Mouse (Mus musculus) spleen, adult 2 months (tissue): ENCODE measurements around the gene 4933428G20Rik. TPM values are rescaled to one million over a fixed set of nuclear protein-coding genes. Genes with fewer than 3 reads are reported as not detected.

Source experiments
- DNase-seq, 2 experiments: peaks; one replicate each; pipeline versions ENCODE4 v3.0.0 to v3.0.0-alpha.2; 2012 to 2021; ENCODE audit warnings: low spot score in 2 of 2, low read depth in 1 of 2
- H3K27ac ChIP-seq: fragments of 200-500 bp; 2 replicates; pipeline ENCODE4 v1.5.1; 2012; ENCODE audit warnings: low read length, inconsistent platforms; ENCODE audit not compliant: insufficient read depth
- H3K27me3 ChIP-seq: fragments of 200-500 bp; 2 replicates; pipeline ENCODE4 v1.6.1; 2012; ENCODE audit warnings: mild to moderate bottlenecking, moderate library complexity, low read length, inconsistent platforms; ENCODE audit not compliant: control insufficient read depth, insufficient read depth
- H3K36me3 ChIP-seq: fragments of 200-500 bp; 2 replicates; pipeline ENCODE4 v1.6.1; 2012; ENCODE audit warnings: mild to moderate bottlenecking, low read length, inconsistent platforms; ENCODE audit not compliant: control insufficient read depth, insufficient read depth
- H3K4me1 ChIP-seq: fragments of 200-500 bp; 2 replicates; pipeline ENCODE4 v1.6.1; 2011; ENCODE audit warnings: inconsistent platforms; ENCODE audit not compliant: control insufficient read depth, insufficient read depth, insufficient read length
- H3K4me3 ChIP-seq: fragments of 200-500 bp; 2 replicates; pipeline ENCODE4 v1.5.1; 2011; ENCODE audit warnings: mild to moderate bottlenecking, inconsistent platforms; ENCODE audit not compliant: insufficient read depth, insufficient read length; ENCODE audit errors: extremely low read depth
- CTCF ChIP-seq: fragments of 200-500 bp; IDR thresholded peaks from 2 replicates; pipeline ENCODE4 v1.5.1; 2011; ENCODE audit warnings: mild to moderate bottlenecking, inconsistent platforms; ENCODE audit not compliant: insufficient read depth, insufficient read length, insufficient replicate concordance; ENCODE audit errors: extremely low read depth
- POLR2A ChIP-seq: fragments of 200-500 bp; IDR thresholded peaks from 2 replicates; pipeline ENCODE4 v1.6.1; 2011; ENCODE audit warnings: low read depth, low read length, inconsistent platforms
- WGBS: fragments of 180-500 bp; shearing (Covaris S2); methylation state at CpG from one replicate; pipeline ENCODE4 v1.1.7; 2018; 5-methylcytosine and 5-hydroxymethylcytosine counted together
- polyA plus RNA-seq: library from polyadenylated mRNA; depleted of rRNA; stranded (reverse); fragments of >200 nt; gene quantifications from 2 replicates; pipeline ENCODE4 v1.2.3, GENCODE M21; 2012; rRNA removed

The 4933428G20Rik gene
- polyA plus RNA-seq = not detected in 2 replicates

DNA sequence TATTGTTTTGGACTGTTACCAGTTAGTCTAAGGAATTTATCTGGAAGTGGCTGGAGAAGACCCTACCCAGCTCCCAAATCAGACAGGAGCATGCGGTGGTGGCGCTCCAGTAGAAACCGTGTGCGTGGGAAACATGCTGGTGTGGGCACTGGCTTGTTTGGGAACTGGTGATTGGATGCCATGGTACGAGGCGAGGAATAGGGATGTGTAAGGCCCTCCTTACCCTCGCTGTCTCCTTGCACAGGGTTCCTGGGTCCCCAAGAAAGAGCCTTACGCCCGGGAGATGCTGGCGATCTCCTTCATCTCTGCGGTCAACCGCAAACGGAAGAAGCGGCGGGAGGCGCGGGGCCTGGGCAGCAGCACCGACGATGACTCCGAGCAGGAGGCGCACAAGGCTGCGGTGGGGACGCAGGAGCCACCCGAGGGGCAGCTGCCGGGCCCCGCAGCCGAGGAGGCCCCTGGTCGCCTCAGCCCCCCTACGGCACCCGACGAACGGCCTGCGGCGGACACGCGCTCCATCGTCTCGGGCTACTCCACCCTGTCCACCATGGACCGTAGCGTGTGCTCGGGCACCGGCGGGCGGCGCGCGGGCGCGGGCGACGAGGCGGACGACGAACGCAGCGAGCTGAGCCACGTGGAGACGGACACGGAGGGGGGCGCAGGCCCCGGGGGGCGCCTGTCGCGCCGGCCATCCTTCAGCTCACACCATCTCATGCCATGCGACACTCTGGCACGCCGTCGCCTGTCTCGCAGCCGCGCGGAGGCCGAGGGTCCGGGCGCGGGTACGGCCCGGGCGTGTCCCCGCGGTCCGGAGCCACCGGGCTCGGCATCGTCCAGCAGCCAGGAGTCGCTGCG lies at the start of gene 4933428G20Rik:
Gene 4933428G20Rik, minus strand, starts transcription at position 476 of the 855 bp plus-strand sequence.
- Histone ChIP-seq H3K36me3 (no peaks in the 10 kb centered on the region), H3K27me3 (no peaks in the 10 kb centered on the region), H3K27ac (no peak within 1 kb of the TSS), H3K4me1 (no peaks in the 10 kb centered on the region; the same call in 1 of the 2 replicates), H3K4me3 (no peak within 1 kb of the TSS)
- no peak for TF ChIP-seq POLR2A
- 96% methylated on average over 88 of the region's 88 CpGs for WGBS
- DNase-seq = no peak

DNA sequence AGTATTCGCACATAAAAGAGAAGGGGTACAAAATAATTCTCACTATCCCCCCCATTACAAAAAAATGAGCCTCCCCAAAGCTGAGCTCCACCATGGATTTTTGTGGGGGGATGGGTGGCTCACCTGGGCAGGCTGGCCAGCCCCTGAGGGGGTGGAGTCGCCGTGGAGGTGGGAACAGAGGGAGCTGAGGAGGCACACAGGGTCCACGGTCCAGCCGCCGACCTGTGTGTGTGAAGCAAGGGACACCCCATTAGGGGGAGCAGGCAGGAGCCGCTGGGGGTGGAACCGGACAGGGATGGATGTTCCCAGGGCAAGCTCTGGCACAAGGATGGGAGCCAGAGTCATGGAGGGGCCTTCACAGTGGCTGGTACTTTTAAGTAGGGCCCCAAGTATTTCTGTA lies 48.6 kb upstream of the 4933428G20Rik start:
- TF ChIP-seq POLR2A = no peak
- TF ChIP-seq CTCF = no peak
- Histone ChIP-seq H3K4me3 (no peak overlapping the region), H3K36me3 (no peaks in the 10 kb centered on the region), H3K27ac (no peak overlapping the region), H3K27me3 (peaks cover 34% of the 10 kb centered on the region), H3K4me1 (peaks cover 5% of the 10 kb centered on the region; the same call in 1 of the 2 replicates)
- no peak for DNase-seq
- WGBS = 64% methylated on average over 8 of the region's 8 CpGs

DNA sequence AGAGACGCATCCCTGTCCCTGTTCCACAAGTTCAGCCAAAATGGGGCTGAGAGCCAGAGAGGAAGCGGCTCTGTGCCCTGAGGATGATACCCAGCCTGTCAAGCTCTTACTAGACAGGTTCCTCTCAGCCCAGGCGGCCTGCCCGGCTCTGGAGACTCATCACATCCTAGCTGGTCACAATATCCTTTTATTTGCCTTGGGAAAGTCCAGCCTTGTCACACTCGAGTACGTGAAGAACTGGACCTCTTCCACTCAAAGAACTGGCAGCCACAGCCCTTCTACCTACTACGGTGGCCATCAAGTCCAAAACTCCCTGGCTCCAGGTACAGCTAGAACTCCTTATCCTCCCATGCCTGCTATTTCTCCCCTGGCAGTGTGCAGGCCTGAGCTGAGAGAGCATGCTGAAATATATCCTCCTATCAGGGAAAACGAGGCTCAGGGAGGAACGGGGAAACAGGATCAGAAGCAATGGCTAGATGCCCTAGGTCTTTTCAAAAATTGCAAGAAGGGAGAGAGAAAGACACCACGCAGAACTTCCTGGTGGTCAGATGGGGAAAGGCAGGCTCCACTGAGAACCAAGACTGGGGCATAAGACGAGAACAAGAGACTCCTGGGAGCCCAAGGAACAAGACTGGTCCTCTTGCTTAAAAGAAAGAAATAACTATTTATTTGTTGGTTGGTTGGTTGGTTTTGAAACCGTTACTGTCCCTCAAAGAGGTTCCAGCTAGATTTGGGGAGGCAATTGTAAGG lies 48.0 kb upstream of the 4933428G20Rik start:
- no peak for DNase-seq
- Histone ChIP-seq H3K27ac (no peak overlapping the region), H3K27me3 (peaks cover 34% of the 10 kb centered on the region), H3K36me3 (no peaks in the 10 kb centered on the region), H3K4me3 (no peak overlapping the region), H3K4me1 (peaks cover 5% of the 10 kb centered on the region; the same call in 1 of the 2 replicates)
- 65% methylated on average over 12 of the region's 12 CpGs for WGBS
- TF ChIP-seq POLR2A (no peak), CTCF (no peak)

DNA sequence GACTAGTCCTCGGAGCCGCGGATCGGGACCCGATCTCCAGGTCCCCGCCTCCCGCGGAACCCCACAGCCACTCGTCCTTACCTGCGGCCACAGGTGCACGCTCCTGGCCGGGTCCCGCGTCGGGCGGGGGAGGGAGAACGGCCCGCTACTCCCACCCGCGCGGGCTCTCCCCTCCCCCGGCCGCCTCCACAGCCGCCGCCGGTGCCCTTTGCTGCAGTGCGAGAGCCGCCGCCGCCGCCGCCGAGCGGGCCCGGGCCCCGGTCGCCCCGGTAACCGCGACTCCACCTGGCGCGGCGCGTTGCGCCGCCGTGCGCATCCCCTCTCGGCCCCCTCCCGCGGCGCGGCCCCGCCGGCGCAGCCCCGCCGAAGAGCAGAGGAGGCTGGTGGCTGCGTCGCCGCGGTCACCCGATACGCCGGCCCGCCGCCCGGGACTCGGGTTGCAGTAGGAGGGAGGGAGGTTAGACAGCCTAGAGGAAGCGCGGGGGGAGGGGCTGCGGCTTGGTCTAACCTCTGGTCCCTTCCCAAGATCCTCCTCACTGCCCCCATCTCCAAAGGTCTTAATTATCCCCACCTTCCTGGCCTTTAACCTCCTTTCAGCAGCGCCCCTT lies 46.8 kb upstream of the 4933428G20Rik start:
- DNase-seq = no peak
- peak overlapping the region; percentile 23; the same call in 1 of the 2 replicates for H3K4me3 ChIP-seq
- H3K27ac ChIP-seq = no peak overlapping the region
- H3K27me3 ChIP-seq = peaks cover 32% of the 10 kb centered on the region
- no peaks in the 10 kb centered on the region for H3K36me3 ChIP-seq
- TF ChIP-seq CTCF (no peak), POLR2A (no peak)
- peaks cover 5% of the 10 kb centered on the region; the same call in 1 of the 2 replicates for H3K4me1 ChIP-seq
- WGBS = 3% methylated on average over 46 of the region's 73 CpGs

DNA sequence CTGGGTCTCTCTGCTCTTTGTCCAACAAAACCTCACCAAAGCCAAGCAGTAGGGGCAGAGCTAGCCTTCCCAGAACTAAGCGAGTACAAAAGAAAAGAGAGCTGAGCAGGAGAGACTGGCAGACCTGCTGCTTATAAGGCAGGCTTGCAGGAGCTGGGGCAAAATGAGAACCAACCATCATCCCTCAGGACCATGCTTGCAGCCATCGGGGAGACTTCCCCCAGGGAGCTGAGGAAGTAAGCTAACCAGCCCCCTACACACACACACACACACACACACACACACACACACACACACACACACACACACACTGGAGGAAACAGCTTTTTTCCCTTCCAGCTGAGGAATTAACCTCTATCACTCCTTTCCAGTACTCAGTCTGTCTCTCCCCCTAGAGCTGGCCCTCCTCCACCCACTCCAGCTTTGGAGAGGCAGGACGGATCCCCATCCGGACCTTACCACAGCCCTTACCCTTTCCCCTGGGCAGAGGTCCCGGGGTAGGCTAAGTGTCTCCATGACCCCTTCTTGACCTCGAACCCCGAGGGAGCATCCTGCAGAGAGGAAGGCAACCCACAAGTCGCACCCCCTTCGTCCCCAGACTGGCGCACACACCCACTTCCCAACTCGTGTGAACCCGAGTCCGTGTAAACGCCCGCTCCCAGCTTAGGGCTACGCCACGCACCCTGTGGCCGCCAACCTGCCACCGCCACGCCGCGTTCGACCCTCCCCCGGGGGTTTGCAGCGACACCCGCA lies 45.8 kb upstream of the 4933428G20Rik start:
- H3K27me3 ChIP-seq = peaks cover 25% of the 10 kb centered on the region
- H3K36me3 ChIP-seq = no peaks in the 10 kb centered on the region
- no peak for TF ChIP-seq POLR2A
- TF ChIP-seq CTCF = no peak
- WGBS = 2% methylated on average over 26 of the region's 26 CpGs
- H3K4me3 ChIP-seq = no peak overlapping the region
- H3K27ac ChIP-seq = no peak overlapping the region
- DNase-seq = no peak
- peaks cover 5% of the 10 kb centered on the region; the same call in 1 of the 2 replicates for H3K4me1 ChIP-seq

DNA sequence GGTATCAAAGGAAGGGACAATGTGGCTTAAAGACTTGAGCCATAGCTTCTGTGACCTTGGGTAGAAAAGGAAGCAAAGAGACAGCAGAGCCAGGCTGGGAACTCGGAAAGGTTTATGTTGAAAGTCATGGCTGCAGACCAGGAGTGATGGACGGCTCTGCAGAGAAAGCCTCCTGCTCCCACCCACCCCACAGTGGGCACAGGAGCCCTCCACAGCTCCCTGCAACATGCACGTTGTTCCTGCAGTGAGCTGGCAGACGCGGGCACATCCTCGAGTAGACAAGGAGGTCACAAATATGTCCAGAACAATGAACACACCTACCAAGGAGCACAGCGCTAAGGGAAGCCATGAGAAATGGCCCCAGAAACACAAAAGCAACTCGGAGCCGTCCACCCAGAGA lies 43.7 kb upstream of the 4933428G20Rik start:
- no peak for DNase-seq
- 88% methylated on average over 9 of the region's 9 CpGs for WGBS
- peaks cover 5% of the 10 kb centered on the region; the same call in 1 of the 2 replicates for H3K4me1 ChIP-seq
- no peak overlapping the region for H3K27ac ChIP-seq
- TF ChIP-seq CTCF (no peak), POLR2A (no peak)
- no peak overlapping the region for H3K4me3 ChIP-seq
- H3K27me3 ChIP-seq = peaks cover 19% of the 10 kb centered on the region
- no peaks in the 10 kb centered on the region for H3K36me3 ChIP-seq
